Mouse (Mus musculus): ENCODE results near the gene Mrps11.

Mrps11 gene

DNA sequence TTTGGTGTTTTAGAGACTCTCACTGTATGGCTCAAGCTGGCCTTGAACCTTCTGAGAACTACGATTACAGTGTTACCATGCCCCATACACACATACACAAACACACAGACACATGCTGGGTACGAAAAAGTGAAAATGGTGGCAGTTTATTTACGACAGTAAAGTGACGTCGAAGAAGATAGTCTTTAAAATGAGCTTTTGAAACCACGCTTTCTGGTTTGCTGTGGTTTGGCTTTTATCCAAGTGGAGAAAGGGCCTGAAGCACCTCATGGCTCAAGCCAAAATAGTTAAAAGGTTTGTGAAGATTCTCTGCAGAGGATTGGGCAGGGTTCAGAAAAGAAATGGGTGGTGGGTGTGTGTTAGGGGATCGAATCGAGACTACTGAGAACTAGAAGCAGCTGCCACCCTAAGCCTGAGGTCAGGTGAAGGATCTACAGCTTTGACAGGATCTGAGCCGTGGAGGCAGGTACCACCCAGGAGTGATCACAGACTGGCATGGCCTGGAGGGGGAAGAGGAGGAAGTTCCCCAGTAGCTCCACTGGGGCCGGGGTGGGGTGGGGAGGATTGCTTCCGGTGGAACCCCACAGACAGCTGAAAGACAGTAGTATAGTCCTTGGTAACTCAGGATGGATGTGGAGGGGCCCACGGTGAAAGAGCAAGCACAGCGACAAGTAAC is 11.1 kb downstream of the Mrps11 start:
- no peak for DNase-seq (ENCODE audit: low read depth, low spot score)

DNA sequence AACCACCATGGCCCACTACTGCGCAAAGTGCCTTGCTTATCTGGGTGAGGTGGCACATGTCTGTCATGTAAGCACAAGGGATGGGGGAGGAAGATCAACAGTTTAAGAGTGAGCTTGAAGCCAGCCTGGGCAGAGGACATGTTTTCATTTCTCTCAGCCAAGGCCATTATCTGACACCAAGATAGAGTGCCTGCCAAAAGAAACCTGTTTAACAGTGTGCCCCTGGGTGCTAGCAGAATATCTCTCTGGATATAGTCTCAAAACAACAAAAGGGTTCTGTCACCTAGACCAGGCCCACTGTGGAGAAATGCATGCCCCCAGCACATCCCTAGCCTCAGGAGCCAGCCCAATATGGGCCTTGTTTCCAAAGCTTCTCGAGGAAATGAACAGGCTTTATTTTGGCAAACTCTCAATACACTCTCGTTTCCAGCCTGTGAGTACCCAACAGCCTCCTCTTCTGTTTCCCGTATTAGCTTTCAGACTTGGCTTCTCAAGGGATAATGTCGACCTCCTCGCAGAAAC is 11.7 kb downstream of the Mrps11 start:
- DNase-seq (ENCODE audit: low read depth, low spot score): no peak

DNA sequence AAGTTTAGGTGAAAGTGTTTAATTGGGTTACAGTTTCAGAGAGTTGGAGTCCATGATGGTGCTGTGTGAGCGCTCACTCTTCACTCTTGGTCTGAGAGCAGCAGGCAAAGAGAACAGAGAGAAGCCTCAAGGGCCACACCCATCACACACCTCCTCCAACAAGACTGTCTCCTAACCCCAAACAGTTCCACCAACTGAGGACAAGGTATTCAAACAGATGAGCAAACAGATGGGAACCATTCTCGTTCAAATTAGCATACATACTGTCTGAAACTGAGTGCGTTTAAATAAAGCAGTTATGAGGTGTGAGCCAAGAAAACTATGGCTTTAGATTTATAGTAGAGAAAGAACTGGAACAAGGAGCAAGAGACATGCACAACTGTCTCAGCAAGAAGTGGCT is 13.7 kb downstream of the Mrps11 start:
- no peak for DNase-seq (ENCODE audit: low read depth, low spot score)

DNA sequence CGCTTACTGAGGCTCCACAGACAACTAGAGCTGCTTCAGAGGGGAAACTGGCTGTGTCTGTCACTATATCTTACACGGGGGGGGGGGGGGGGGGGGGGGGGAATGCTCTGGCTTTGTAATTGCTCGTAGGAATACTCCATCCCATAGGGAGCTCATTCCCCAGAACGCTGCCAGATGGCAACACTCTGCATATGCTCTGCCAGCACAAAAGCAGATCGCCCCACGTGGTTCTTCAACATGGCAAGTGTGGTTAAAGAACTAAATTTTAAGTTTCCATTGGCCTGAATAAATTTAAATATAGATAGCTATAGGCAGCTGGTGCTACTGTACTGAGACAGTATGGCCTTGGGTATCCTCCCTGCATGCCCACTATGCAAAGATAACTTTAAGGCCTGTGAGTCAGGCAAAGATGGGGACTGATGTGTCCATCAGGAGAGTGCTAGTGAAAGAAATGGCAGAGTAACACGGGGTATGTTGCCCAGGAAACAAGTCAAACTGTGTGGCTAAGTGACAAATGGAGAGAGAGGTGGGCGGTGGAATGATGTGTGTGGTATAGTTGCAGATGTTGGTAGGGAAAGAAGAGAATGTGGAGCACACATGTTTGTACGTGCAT is 15.0 kb downstream of the Mrps11 start:
- no peak for DNase-seq (ENCODE audit: low read depth, low spot score)

DNA sequence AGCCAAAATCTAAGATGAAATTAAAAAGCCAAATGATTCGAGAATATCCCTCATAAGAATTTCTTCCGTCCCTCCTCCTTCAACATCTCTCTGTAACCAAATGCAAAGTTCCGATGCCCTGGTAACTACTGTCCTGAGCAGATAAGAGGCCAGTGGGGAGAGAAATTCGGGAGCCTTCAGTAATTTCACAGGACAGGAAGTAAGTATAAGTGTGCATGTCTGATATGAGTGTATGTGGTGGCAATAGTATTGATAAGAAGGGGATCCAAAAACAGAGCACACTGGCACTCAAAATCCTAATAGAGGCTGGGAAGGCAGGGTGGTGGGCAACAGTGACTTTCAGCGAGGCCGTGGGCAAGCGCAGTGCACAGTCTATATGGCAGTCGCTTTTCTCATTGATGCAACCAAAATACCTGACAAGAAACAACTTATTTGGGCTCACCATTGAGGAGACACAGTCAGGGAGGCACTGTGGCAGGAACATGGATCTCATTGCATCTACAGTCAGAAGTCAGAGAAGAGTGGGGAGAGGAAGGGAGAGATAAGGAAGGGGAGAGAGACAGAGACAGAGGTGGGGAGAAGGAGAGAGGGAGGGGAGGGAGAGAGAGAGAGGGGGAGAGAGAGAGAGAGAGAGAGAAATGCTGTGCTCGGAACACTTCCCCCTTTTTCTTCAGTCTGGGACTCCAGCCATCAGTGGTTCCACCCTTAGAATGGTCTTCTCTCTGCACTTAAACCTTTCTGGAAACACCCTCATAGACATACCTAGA is 17.0 kb downstream of the Mrps11 start:
- no peak for DNase-seq (ENCODE audit: low read depth, low spot score)

DNA sequence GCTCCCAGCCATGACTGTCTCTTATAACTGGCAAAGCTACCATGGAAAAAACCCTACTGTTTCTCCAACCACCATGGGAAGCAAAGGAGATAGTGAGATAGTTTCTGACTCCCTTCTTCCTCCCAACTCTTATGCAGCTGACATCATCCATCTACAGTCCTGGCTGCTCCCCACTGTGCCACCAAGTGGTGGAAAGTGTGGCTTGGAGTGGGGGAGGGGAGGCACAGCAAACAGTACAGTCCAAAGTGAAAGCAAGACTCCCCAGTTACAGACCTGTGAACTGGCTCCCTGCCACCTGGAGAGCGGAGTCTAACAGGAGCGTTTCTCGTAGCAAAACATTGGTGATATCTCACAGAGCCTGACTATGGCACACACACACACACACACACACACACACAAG is 20.9 kb downstream of the Mrps11 start:
- no peak for DNase-seq (ENCODE audit: low read depth, low spot score)

DNA sequence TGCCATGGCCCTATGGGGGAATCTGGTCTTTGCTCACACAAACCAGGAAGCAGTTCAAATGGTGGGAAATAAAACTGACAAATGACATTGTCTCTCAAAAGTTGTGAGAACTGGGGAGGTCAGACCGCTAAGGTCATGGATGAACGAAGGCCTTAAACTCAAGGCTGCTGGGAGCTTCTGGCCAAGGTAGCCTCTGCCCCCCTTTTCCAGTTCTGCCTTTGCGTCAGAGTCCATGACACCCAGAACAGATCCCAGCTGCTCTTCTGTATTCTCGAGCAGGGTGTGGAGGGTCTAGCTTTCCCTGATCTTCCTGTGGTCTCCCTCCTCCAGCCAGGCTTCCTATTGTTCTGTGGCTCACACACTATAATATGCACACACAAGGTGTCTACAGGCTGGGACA is 24.3 kb downstream of the Mrps11 start:
- no peak for DNase-seq (ENCODE audit: low read depth, low spot score)

DNA sequence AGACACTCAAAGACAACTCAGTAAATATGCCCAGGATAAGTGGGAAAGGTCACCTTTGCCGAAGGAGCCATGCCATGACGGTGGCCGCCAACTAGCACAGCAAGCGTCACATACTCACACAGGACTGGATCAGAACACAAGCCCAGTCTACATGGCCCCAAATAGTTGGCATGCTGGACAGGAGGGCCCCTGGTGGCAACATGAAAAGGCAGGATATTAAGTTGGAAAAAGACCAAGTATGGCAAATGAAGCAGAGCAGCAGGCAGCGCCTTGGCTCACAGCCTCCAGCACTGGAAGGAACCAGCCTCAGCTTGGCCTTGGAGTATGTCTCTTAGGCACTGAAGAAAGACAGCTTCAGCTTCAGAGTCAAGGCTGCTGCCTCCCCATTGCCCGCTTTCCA is 30.9 kb downstream of the Mrps11 start:
- no peak for DNase-seq (ENCODE audit: low read depth, low spot score)

DNA sequence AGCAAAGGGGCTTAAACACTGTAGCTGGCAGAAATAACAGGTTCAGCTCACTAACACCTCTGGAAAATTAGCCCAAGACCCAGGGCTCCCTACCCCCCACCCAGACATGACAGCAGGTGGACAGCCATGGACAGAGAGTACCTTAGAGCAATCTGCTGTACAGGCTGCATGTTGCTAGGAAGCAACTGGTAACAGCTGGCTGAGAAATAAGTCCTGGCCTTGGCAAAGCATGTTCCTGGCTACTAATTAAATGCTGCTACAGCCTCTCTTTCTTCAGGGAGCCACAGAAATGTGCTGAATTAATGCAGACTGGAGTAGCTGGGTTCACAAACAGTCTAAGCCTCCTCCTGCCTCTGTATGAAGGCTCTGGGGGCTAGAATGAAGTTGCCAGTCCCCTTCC is 31.8 kb downstream of the Mrps11 start:
- no peak for DNase-seq (ENCODE audit: low read depth, low spot score)

DNA sequence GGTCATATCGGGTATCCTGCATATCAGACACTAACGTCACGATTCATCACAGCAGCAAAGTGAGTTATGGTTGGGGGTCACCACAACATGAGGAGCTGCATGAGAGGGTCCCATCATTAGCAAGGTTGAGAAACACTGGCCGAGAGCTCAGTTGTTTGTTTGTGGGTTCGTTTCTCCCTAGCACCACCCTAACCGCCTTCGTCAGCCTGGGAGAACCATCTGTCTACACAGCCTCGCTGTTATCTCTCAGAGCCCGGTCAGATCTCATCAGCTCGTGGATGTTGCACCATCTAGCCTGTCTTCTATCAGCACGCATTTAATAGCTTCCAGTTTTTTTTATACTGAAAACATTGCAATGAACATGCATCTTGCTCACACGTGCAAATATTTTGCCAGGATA is 35.4 kb downstream of the Mrps11 start:
- DNase-seq (ENCODE audit: low read depth, low spot score): no peak

DNA sequence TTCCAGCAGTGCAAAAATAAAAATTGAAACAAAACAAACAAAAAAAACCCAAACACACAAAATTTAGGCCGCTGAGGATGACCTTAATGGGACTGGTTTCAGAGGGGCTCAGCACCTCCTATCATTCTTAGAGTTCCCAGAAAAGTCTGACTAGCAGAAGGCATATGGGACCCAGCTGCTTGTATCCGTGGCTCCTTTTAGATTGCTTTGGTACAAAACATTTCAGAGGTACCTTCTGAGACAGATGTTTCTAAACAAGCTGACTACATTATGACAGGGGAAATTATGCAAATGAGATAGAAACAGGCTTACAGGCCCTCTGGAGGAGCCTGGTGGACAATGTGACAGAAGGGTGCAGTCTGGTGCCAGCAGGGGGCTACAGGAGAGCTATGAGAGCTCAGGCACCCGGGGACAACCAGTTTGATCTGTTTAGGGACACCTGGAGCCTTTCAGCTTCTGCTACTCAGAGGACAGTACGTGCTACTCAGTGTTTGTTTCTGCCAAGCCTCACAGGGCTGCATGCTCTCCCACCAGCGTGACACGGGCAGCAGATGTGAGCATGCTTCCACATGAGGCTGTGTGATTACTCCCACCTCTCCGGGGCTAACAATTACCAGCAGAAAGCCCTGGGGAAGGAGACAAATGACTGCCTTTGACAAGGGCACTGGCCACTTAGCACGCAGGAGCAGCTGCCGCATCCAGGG is 43.9 kb downstream of the Mrps11 start:
- no peak for DNase-seq (ENCODE audit: low read depth, low spot score)

DNA sequence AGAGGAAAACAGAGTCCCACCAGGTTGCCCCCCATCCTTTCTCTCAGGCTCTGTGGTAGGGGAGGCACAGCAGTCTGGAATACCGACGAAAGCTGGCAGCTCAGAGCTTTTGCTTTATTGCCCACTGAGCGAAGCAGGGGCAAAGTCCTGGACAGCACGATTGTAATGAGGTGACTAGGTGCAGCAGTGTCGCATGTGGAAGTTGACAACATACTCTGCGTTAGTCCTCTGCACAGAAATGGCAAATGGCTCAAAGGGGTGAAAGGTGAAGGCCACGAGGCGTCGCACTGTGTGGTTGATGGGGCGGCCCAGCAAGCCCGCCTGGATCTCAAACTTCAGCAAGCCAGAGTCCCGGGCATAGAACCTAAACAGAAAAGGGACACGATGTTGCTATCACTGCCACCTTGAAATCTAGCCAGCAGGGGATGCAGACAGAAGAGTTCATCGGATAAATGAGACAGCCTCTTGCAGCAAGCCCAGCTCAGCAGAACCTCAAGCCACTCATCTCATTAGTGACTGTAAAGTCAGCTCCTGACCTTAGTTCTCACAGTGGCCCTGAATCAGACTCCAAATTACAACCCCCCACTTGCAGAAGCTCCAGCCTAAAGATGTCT is 44.9 kb downstream of the Mrps11 start:
- DNase-seq (ENCODE audit: low read depth, low spot score): no peak

DNA sequence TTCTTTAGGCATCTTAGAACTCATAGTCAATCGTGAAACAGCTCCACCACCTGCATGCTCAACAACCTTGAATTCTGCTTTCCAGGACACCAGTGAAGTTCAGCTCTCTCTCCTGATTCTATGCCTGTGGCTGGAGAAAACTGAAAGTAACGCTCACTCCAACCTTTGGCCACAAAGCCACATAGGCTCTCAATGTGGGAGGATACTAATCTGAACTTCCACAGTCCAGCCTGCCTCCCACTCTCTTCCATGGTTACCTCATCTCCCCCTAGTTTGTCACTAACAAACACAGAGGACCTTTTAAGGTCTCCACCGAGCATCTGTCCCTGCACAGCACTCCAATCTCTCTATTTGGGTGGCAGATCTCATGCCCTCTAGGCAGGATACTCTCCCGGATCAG is 52.7 kb downstream of the Mrps11 start:
- no peak for DNase-seq (ENCODE audit: low read depth, low spot score)

DNA sequence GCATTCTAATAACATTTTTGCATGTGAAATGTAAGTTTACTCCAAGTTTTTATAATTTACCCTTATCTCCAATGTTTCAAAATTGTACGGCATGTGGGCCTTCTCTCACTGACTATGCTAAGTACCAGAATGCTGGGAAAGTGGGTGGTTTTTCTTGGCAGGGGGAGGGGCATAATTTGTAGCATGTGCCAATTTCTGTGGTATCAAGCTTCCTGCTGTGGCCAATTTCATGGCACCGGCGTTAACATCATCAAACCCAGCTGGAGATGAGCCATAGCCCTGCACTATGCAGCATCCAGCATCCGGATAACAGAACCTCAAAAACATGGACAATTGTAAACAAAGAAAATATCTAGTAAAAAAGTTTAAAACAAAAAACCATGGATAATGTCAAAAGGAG is 54.3 kb downstream of the Mrps11 start:
- no peak for DNase-seq (ENCODE audit: low read depth, low spot score)

DNA sequence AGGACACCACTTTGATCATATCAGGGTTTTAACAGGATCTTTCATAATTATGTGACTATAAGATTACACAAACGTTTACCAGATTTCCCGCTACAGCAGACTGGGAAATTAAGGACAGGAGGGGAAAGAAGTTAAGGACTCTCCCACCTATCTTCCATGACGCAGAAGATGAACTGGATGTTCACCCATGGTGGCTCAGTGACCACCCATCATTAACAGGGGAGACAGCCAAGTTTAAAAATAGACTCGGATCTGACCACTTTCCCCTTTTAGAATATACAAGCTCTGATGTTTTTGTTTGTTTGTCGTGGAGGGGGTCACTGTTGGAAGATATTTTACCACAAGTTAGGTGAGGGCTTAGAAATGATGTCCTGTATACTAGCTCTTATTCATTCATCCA is 58.7 kb downstream of the Mrps11 start:
- DNase-seq (ENCODE audit: low read depth, low spot score): no peak
